Mouse (Mus musculus) lung, embryonic 15.5 days (tissue): ENCODE data around the gene Gm10065. TPM values are rescaled to one million over a fixed set of nuclear protein-coding genes. Genes with fewer than 3 reads are reported as not detected.

ENCODE experiments used
- microRNA counts: library from miRNA; unstranded; fragments of <30 nt; microRNA quantifications from one replicate; lab custom pipeline; 2016
- microRNA-seq: library from miRNA; unstranded; fragments of <30 nt; microRNA quantifications from one replicate; pipeline ENCODE4, GENCODE M21; 2016
- polyA plus RNA-seq: library from polyadenylated mRNA; unstranded; fragments of >200 nt; fragmentation: Nextera tagmentation; extraction: Ambion mirVana; gene quantifications from 2 replicates; pipeline ENCODE4 v1.2.1, GENCODE M21; 2015

Gene Gm10065
- polyA plus RNA-seq, 1 experiment from 2014 or later = not detected

MicroRNA genes within 50 kb of the gene (microRNA counts, 519-probe panel; counts per million panel counts)
- microRNA mmu-miR-1896 (lab: Ali Mortazavi, UCI) = 2,517 counts per million, percentile 53 among the panel's probes with 10 or more counts

Small RNA genes within 50 kb of the gene (microRNA-seq; reads per million reads assigned to microRNA genes)
- not detected for gene Mir1896

Other genes with a start within 250 kb of the Gm10065 start
- not detected in 2 replicates for gene Gpx5, start 186.7 kb downstream of the Gm10065 start, polyA plus RNA-seq
- not detected in 2 replicates for gene Gpx6, start 167.3 kb downstream of the Gm10065 start, polyA plus RNA-seq
- gene Olfr1367, start 132.5 kb downstream of the Gm10065 start, polyA plus RNA-seq = not detected in 2 replicates
- gene Zscan12, start 116.6 kb downstream of the Gm10065 start, polyA plus RNA-seq = 12.6 and 13.3 TPM in 2 replicates
- 83.4 and 90.4 TPM in 2 replicates for gene Zkscan3, start 76.7 kb downstream of the Gm10065 start, polyA plus RNA-seq
- 2.8 and 3.0 TPM in 2 replicates for gene Pgbd1, start 38.4 kb downstream of the Gm10065 start, polyA plus RNA-seq
- gene Zscan26, start 25.7 kb downstream of the Gm10065 start, polyA plus RNA-seq = 31.3 and 33.8 TPM in 2 replicates
- 3.1 and 3.8 TPM in 2 replicates for gene Nkapl, start 10.9 kb downstream of the Gm10065 start, polyA plus RNA-seq
- 3.4 TPM in 2 replicates for gene Zkscan4, start 534 bp downstream of the Gm10065 start, polyA plus RNA-seq
- 0.29 and 0.31 TPM in 2 replicates for gene AK157302, start 15.8 kb upstream of the Gm10065 start, polyA plus RNA-seq
- gene Gm11273, start 22.0 kb upstream of the Gm10065 start, polyA plus RNA-seq = 4.9 and 6.1 TPM in 2 replicates
- 5.5 and 6.8 TPM in 2 replicates for gene Zkscan8, start 51.7 kb upstream of the Gm10065 start, polyA plus RNA-seq
- gene Olfr1366, start 63.4 kb upstream of the Gm10065 start, polyA plus RNA-seq = 0.10 and 0.26 TPM in 2 replicates
- gene Olfr1535, start 80.5 kb upstream of the Gm10065 start, polyA plus RNA-seq = 0.04 TPM in 1 of 2 replicates, not detected in the other
- gene Olfr1364, start 102.3 kb upstream of the Gm10065 start, polyA plus RNA-seq = not detected in 2 replicates
- gene Olfr1362, start 134.6 kb upstream of the Gm10065 start, polyA plus RNA-seq = not detected in 2 replicates
- not detected in 2 replicates for gene Olfr11, start 163.1 kb upstream of the Gm10065 start, polyA plus RNA-seq
- gene Olfr1361, start 183.9 kb upstream of the Gm10065 start, polyA plus RNA-seq = not detected in 2 replicates
- not detected in 2 replicates for gene Olfr1360, start 198.0 kb upstream of the Gm10065 start, polyA plus RNA-seq
- not detected in 2 replicates for gene Olfr1359, start 218.7 kb upstream of the Gm10065 start, polyA plus RNA-seq
- gene Hist1h2bl, start 236.7 kb upstream of the Gm10065 start, polyA plus RNA-seq = 2.0 and 3.0 TPM in 2 replicates
- 25.5 and 29.4 TPM in 2 replicates for gene Hist1h2ai, start 237.0 kb upstream of the Gm10065 start, polyA plus RNA-seq
- gene Hist1h3h, start 238.2 kb upstream of the Gm10065 start, polyA plus RNA-seq = 11.8 and 14.4 TPM in 2 replicates
- 4.5 and 5.5 TPM in 2 replicates for gene Hist1h2bm, start 242.6 kb upstream of the Gm10065 start, polyA plus RNA-seq